In genomic region chr19:37692879-37693278, GRCm38 (mm10) we compare ENCODE assay signal across 8 mouse cellular contexts. TPM values are rescaled to one million over a fixed set of nuclear protein-coding genes. Genes with fewer than 3 reads are reported as not detected.
DNase-seq lines count a peak whose midpoint lies in the region; ATAC-seq and TF ChIP-seq lines count a peak whose summit lies in the region.
"Had no signal": no experiment of that assay in that cellular context is flagged by ENCODE, and none has a peak within 500 bp of the region (broad histone marks: within the 10 kb centered on the region; RNA-seq: fewer than 3 reads in every experiment).

No protein-coding gene starts in this region.

- peak; percentile 47 for DNase-seq in liver, embryonic 11.5 days (ENCODE audit: low spot score)
- no peak for DNase-seq in liver
- no peak for DNase-seq in spleen, postnatal 4 days (ENCODE audit: low spot score in 2 of 2)

- no peak for ATAC-seq in liver, embryonic 11.5 days (replicated peaks; ENCODE audit: low FRiP score)
- ATAC-seq in heart, embryonic 16.5 days (replicated peaks; ENCODE audit: extremely low read depth, insufficient read depth, low FRiP score) = no peak
- ATAC-seq in stomach, embryonic 15.5 days (ENCODE audit: insufficient read depth, low FRiP score, low read depth) = peak; percentile 44; the same call in 1 of the 2 replicates

- no peak for TF ChIP-seq CTCF in cortical plate, adult 2 months (IDR thresholded peaks at IDR 0.05; ENCODE audit: extremely low read depth, insufficient read depth, low read length)

- no peaks in the 10 kb centered on the region for H3K36me3 ChIP-seq in liver, embryonic 11.5 days (ENCODE audit: control insufficient read depth, insufficient read depth, low read length)
- no peaks in the 10 kb centered on the region for H3K36me3 ChIP-seq in heart, embryonic 16.5 days (ENCODE audit: control insufficient read depth, insufficient read depth)
- H3K36me3 ChIP-seq in macrophage (ENCODE audit: inconsistent target) = no peaks in the 10 kb centered on the region
- H3K36me3 ChIP-seq in stomach, embryonic 15.5 days = no peaks in the 10 kb centered on the region

- WGBS in liver, embryonic 11.5 days = under 1% methylated on average over 40 of the region's 40 CpGs
- WGBS in heart, embryonic 16.5 days = 3% methylated on average over 40 of the region's 40 CpGs
- 2% methylated on average over 40 of the region's 40 CpGs for WGBS in macrophage (ENCODE audit: missing documents)
- WGBS in stomach, embryonic 15.5 days = under 1% methylated on average over 40 of the region's 40 CpGs

- no peak overlapping the region for H3K27ac ChIP-seq in liver, embryonic 11.5 days (ENCODE audit: low read depth, low read length)
- no peak overlapping the region for H3K27ac ChIP-seq in cortical plate, adult 2 months (ENCODE audit: insufficient read depth, low read length)
- no peak overlapping the region for H3K27ac ChIP-seq in heart, embryonic 16.5 days (ENCODE audit: low read length)
- H3K27ac ChIP-seq in macrophage = no peak overlapping the region
- no peak overlapping the region for H3K27ac ChIP-seq in stomach, embryonic 15.5 days

- no peaks in the 10 kb centered on the region for H3K79me2 ChIP-seq in macrophage (ENCODE audit: inconsistent target)

- H3K9ac ChIP-seq in liver, embryonic 11.5 days (ENCODE audit: low read depth, low read length) = no peak overlapping the region
- H3K9ac ChIP-seq in heart, embryonic 16.5 days (ENCODE audit: low read length) = no peak overlapping the region
- no peak overlapping the region for H3K9ac ChIP-seq in stomach, embryonic 15.5 days

- peaks cover 100% of the 10 kb centered on the region for H3K27me3 ChIP-seq in liver, embryonic 11.5 days (replicated peaks; ENCODE audit: control insufficient read depth, insufficient read depth, low read length)
- peaks cover 99% of the 10 kb centered on the region for H3K27me3 ChIP-seq in heart, embryonic 16.5 days (ENCODE audit: control insufficient read depth, insufficient read depth, low read length)
- H3K27me3 ChIP-seq in stomach, embryonic 15.5 days (replicated peaks) = peaks cover 98% of the 10 kb centered on the region

- peak overlapping the region; percentile 43 for H3K4me3 ChIP-seq in liver, embryonic 11.5 days (ENCODE audit: low read depth, low read length)
- H3K4me3 ChIP-seq in cortical plate, adult 2 months (ENCODE audit: insufficient read depth, low read length) = peak overlapping the region; percentile 31
- H3K4me3 ChIP-seq in heart, embryonic 16.5 days (ENCODE audit: low read length) = peak overlapping the region; percentile 55
- H3K4me3 ChIP-seq in macrophage (ENCODE audit: inconsistent target) = peak overlapping the region; percentile 22; the same call in 1 of the 2 replicates
- H3K4me3 ChIP-seq in stomach, embryonic 15.5 days (replicated peaks) = peak overlapping the region; percentile 37
- H3K4me3 ChIP-seq: erythroblast, embryonic 14.5 days had no signal

- H3K4me2 ChIP-seq in liver, embryonic 11.5 days = peak overlapping the region; percentile 67
- H3K4me2 ChIP-seq in heart, embryonic 16.5 days (ENCODE audit: low read depth, low read length) = peak overlapping the region; percentile 75
- H3K4me2 ChIP-seq in stomach, embryonic 15.5 days = peak overlapping the region; percentile 73

- no peak for TF ChIP-seq POLR2A in cortical plate, adult 2 months (IDR thresholded peaks at IDR 0.05; ENCODE audit: extremely low read depth, insufficient read depth, low read length)

- H3K4me1 ChIP-seq in liver, embryonic 11.5 days (replicated peaks; ENCODE audit: control insufficient read depth, insufficient read depth, low read length) = peaks cover 20% of the 10 kb centered on the region
- H3K4me1 ChIP-seq in cortical plate, adult 2 months (ENCODE audit: control insufficient read depth, insufficient read depth, low read length) = no peaks in the 10 kb centered on the region
- peaks cover 18% of the 10 kb centered on the region for H3K4me1 ChIP-seq in heart, embryonic 16.5 days (ENCODE audit: control insufficient read depth, insufficient read depth, low read length)
- H3K4me1 ChIP-seq in stomach, embryonic 15.5 days = peaks cover 12% of the 10 kb centered on the region

- no peaks in the 10 kb centered on the region for H3K9me3 ChIP-seq in liver, embryonic 11.5 days (ENCODE audit: control insufficient read depth, low read length)
- H3K9me3 ChIP-seq in heart, embryonic 16.5 days (replicated peaks; ENCODE audit: control insufficient read depth, low read length) = no peaks in the 10 kb centered on the region
- H3K9me3 ChIP-seq in stomach, embryonic 15.5 days = no peaks in the 10 kb centered on the region

RNA-seq across cellular contexts. Expression of gene Cyp26a1, which starts 4.7 kb away (rescaled TPM):
- polyA plus RNA-seq in liver, embryonic 11.5 days (2014; fragmentation: Nextera tagmentation; extraction: Ambion mirVana) = 0.58 and 0.63 TPM in 2 replicates
- 0.08 and 0.17 TPM in 2 replicates for polyA plus RNA-seq in cortical plate, adult 2 months (2012; rRNA removed)
- polyA plus RNA-seq in heart, embryonic 16.5 days (2015; fragmentation: Nextera tagmentation; extraction: Ambion mirVana) = 1.5 and 2.2 TPM in 2 replicates
- 1 to 10 TPM in 4 of 26 experiments, under 1 TPM in 8, not detected in 14; 0.49 to 1.4 (median 0.81) TPM for total RNA-seq in macrophage (2018; cell fraction: chromatin; rRNA removed)
- total RNA-seq in macrophage (2018; cell fraction: cytosol; rRNA removed) = under 1 TPM in 3 of 26 experiments, not detected in 23; 0.07 to 0.18 (median 0.09) TPM
- 1 to 10 TPM in 7 of 26 experiments, under 1 TPM in 12, not detected in 7; 0.25 to 1.4 (median 0.78) TPM for total RNA-seq in macrophage (2018; cell fraction: nucleus; rRNA removed)
- polyA plus RNA-seq in macrophage (2018) = not detected in 3 replicates
- polyA plus RNA-seq in stomach, embryonic 15.5 days (2015; fragmentation: Nextera tagmentation; extraction: Ambion mirVana) = 4.5 and 8.5 TPM in 2 replicates
- polyA plus RNA-seq: erythroblast, embryonic 14.5 days had no signal

RNA-seq across cellular contexts. Expression of gene Cyp26c1, which starts 7.5 kb away (rescaled TPM):
- 0.10 TPM in 2 replicates for polyA plus RNA-seq in liver, embryonic 11.5 days (2014; fragmentation: Nextera tagmentation; extraction: Ambion mirVana)
- not detected in 2 replicates for polyA plus RNA-seq in cortical plate, adult 2 months (2012; rRNA removed)
- polyA plus RNA-seq in heart, embryonic 16.5 days (2015; fragmentation: Nextera tagmentation; extraction: Ambion mirVana) = not detected in 2 replicates
- 1 to 10 TPM in 2 of 26 experiments, under 1 TPM in 14, not detected in 10; 0.41 to 1.0 (median 0.60) TPM for total RNA-seq in macrophage (2018; cell fraction: chromatin; rRNA removed)
- under 1 TPM in 21 of 26 experiments, not detected in 5; 0.06 to 0.31 (median 0.14) TPM for total RNA-seq in macrophage (2018; cell fraction: cytosol; rRNA removed)
- total RNA-seq in macrophage (2018; cell fraction: nucleus; rRNA removed) = 1 to 10 TPM in 1 of 26 experiments, under 1 TPM in 19, not detected in 6; 0.28 to 1.5 (median 0.56) TPM
- polyA plus RNA-seq in macrophage (2018) = 0.37 TPM in 1 of 3 replicates, not detected in the others
- 0.08 and 0.12 TPM in 2 replicates for polyA plus RNA-seq in stomach, embryonic 15.5 days (2015; fragmentation: Nextera tagmentation; extraction: Ambion mirVana)
- polyA plus RNA-seq: erythroblast, embryonic 14.5 days had no signal
